Mouse (Mus musculus): ENCODE data around the gene Pcgf2. TPM values are rescaled to one million over a fixed set of nuclear protein-coding genes. Genes with fewer than 3 reads are reported as not detected.

Pcgf2 gene
- total and polyA plus RNA-seq, 3 experiments = 0.99 to 19.5 (median 5.6) TPM

DNA sequence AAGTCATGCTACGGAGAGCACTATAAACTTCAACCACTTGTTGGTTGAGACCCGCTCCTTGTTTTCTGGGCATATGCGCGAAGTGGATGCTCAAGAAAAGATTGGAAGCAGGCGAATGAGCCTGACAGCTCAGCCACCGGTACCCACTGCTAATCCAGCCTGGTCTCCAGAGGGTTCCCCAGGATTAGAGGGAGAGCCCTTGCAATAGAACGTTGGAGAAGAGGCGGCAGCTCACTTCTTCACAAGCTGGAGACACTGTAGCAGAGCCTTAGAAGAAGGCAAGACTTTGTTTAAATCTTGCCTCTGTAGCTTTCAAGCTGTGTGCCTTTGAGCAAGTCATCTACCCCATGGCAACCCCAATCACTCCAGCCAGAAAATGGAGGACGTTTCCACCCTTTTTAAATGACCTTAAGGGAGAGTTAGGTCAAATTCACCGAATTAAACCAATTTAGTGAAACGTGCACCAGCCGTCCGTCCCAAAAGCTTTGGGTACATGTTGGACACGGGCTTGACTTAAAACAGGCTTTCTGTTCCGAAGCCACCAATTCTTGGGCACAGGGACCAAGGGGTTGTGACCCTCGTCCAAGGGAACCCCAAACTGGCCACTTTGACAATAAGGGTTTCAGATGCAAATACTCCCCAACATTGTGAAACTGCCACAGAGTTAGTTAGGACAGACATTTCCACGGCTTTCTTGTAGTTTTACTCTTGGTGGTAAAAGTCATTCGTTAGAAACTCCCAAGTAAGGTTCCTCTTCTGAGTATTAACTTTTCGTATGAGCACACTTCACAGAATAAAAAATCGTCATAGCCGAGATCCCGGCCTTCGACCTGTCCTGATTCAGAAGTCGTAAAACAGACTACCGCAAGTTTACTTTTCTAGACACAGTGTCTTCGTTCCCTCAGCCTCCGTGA is 39.3 kb downstream of the Pcgf2 start:
- Histone ChIP-seq H3K36me3 (replicated peaks in 1 of 2; ENCODE audit: control insufficient read depth in 1 of 2, insufficient read depth in 1 of 2, low read length in 1 of 2) (peaks cover 13 to 35% of the 10 kb centered on the region in 2 experiments), H3K27me3 (replicated peaks) (no peaks in the 10 kb centered on the region), H3K27ac (ENCODE audit: insufficient read depth, low read depth) (peak overlapping the region; percentile 94), H3K4me2 (ENCODE audit: insufficient read depth, low read depth, poor library complexity, severe bottlenecking) (peak overlapping the region; percentile 97), H3K4me1 (ENCODE audit: control insufficient read depth in 1 of 2, insufficient read depth in 2 of 2) (peaks cover 21 to 39% of the 10 kb centered on the region in 2 experiments), H3K79me2 (replicated peaks; ENCODE audit: control insufficient read depth, extremely low read depth, insufficient read depth, poor library complexity, severe bottlenecking) (peaks cover 40% of the 10 kb centered on the region), H3K4me3 (replicated peaks in 1 of 3; ENCODE audit: low read depth in 2 of 3, low read length in 2 of 3, poor library complexity in 1 of 3) (peak overlapping the region; percentile 79 to 82 (median 82)), H3K9ac (ENCODE audit: insufficient read depth, low read depth) (peak overlapping the region; percentile 89), H3K9me3 (replicated peaks; ENCODE audit: low read length) (peaks cover 5% of the 10 kb centered on the region)
- DNase-seq (ENCODE audit: extremely low read depth) = no peak
- TF ChIP-seq NRF1 (IDR thresholded peaks at IDR 0.05; ENCODE audit: low read depth, low read length) (no peak), RAD21 (IDR thresholded peaks at IDR 0.05; ENCODE audit: low read depth, low read length) (no peak), MAX (IDR thresholded peaks at IDR 0.05; ENCODE audit: low read length) (no peak), PAX5 (IDR thresholded peaks at IDR 0.05; ENCODE audit: low read length) (no peak), E2F4 (IDR thresholded peaks at IDR 0.05; ENCODE audit: insufficient replicate concordance, low read depth, low read length) (0 out of 2 replicates have a peak, but pooled peaks have one; percentile 1), SIN3A (IDR thresholded peaks at IDR 0.05; ENCODE audit: low read length) (no peak; the same call in 1 of the 2 replicates), TBP (conservative IDR thresholded peaks at IDR 0.05; ENCODE audit: low read depth, low read length) (peak; percentile 6; the same call in 1 of the 2 replicates), MXI1 (IDR thresholded peaks at IDR 0.05; ENCODE audit: low read depth, low read length) (0 out of 2 replicates have a peak, but pooled peaks have one; percentile 21)
- dilution Hi-C loops (cut with MboI; ENCODE audit: extremely low pct_ligation_motif_present, extremely low pct_unique_long_range_greater_than_20kb, low sequenced_read_pairs) (no loop called here), in situ Hi-C loops (cut with MboI; ENCODE audit: low pct_ligation_motif_present, low pct_unique_long_range_greater_than_20kb, low sequenced_read_pairs) (no loop called here)

DNA sequence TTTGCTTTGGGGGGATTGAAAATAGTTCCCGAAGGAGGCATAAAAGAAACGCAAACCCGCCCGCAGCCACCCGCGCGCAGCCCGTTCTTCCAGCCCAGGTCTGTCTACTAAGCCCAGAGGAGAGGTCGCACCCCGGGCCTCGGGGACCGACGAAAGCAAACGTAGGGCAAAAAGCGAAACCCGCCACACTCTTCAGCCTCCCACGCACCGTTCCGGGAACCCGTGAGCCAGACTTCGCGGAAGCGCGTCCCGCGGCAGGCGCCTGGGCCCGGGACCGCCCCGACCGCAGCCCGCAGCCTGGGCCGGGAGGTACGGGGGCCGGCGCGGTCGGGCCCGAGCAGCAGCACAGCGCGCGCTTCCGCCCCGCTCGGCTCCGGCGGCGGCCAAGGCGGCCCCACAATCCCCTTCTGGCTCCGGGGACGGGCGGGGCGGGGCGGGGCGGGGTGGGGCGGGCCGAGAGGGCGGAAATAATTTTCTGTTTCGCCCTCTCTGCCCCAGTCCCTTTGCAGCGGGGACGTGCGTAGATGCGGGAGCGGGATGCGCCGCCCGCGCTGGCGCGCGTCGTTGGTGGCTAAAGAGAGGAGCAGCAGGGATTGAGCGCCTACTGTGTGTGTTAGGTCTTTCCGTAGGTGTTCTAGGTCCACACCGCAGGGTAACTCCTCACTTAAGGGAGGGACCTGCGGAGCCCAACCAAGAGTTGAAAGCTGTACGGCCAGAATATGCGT is 40.1 kb downstream of the Pcgf2 start:
- dilution Hi-C loops (cut with MboI; ENCODE audit: extremely low pct_ligation_motif_present, extremely low pct_unique_long_range_greater_than_20kb, low sequenced_read_pairs) = no loop called here
- H3K9me3 ChIP-seq (replicated peaks; ENCODE audit: low read length) = no peaks in the 10 kb centered on the region
- H3K27me3 ChIP-seq (replicated peaks) = no peaks in the 10 kb centered on the region
- peak overlapping the region; percentile 98 for H3K27ac ChIP-seq (ENCODE audit: insufficient read depth, low read depth)
- H3K36me3 ChIP-seq (replicated peaks in 1 of 2; ENCODE audit: control insufficient read depth in 1 of 2, insufficient read depth in 1 of 2, low read length in 1 of 2) = peaks cover 12 to 35% of the 10 kb centered on the region in 2 experiments
- peak overlapping the region; percentile 100 for H3K9ac ChIP-seq (ENCODE audit: insufficient read depth, low read depth)
- peaks cover 32% of the 10 kb centered on the region for H3K79me2 ChIP-seq (replicated peaks; ENCODE audit: control insufficient read depth, extremely low read depth, insufficient read depth, poor library complexity, severe bottlenecking)
- H3K4me3 ChIP-seq (replicated peaks in 1 of 3; ENCODE audit: low read depth in 2 of 3, low read length in 2 of 3, poor library complexity in 1 of 3) = peak overlapping the region; percentile 82 to 88 (median 87)
- in situ Hi-C loops (cut with MboI; ENCODE audit: low pct_ligation_motif_present, low pct_unique_long_range_greater_than_20kb, low sequenced_read_pairs) = no loop called here
- peak overlapping the region; percentile 97 for H3K4me2 ChIP-seq (ENCODE audit: insufficient read depth, low read depth, poor library complexity, severe bottlenecking)
- H3K4me1 ChIP-seq (ENCODE audit: control insufficient read depth in 1 of 2, insufficient read depth in 2 of 2) = peaks cover 18 to 41% of the 10 kb centered on the region in 2 experiments
- peak; percentile 79 for DNase-seq (ENCODE audit: extremely low read depth)
- TF ChIP-seq E2F4 (IDR thresholded peaks at IDR 0.05; ENCODE audit: insufficient replicate concordance, low read depth, low read length) (0 out of 2 replicates have a peak, but pooled peaks have one; percentile 68), SMC3 (IDR thresholded peaks at IDR 0.05; ENCODE audit: low read depth, low read length) (no peak), MAZ (IDR thresholded peaks at IDR 0.05; ENCODE audit: low read depth, low read length) (peak; percentile 87), ZMIZ1 (IDR thresholded peaks at IDR 0.05; ENCODE audit: low read depth, low read length) (peak; percentile 96), RAD21 (IDR thresholded peaks at IDR 0.05; ENCODE audit: low read depth, low read length) (no peak), CHD1 (IDR thresholded peaks at IDR 0.05; ENCODE audit: low read depth, low read length) (no peak; the same call in none of the 2 replicates), USF1 (IDR thresholded peaks at IDR 0.05; ENCODE audit: low read depth, low read length) (no peak), ETS1 (conservative IDR thresholded peaks at IDR 0.05; ENCODE audit: low read depth, low read length) (no peak), POLR2A (IDR thresholded peaks at IDR 0.05; ENCODE audit: low read depth, low read length) (peak; percentile 95), TCF12 (IDR thresholded peaks at IDR 0.05; ENCODE audit: low read depth, low read length) (peak; percentile 77), ZC3H11A (IDR thresholded peaks at IDR 0.05; ENCODE audit: low read depth, low read length) (no peak), RCOR1 (conservative IDR thresholded peaks at IDR 0.05; ENCODE audit: low read depth, low read length) (no peak; the same call in 1 of the 2 replicates), ZKSCAN1 (IDR thresholded peaks at IDR 0.05; ENCODE audit: borderline replicate concordance, low read depth, low read length) (peak; percentile 76), JUND (conservative IDR thresholded peaks at IDR 0.05; ENCODE audit: low read depth, low read length) (no peak), POLR2AphosphoS2 (IDR thresholded peaks at IDR 0.05; ENCODE audit: low read depth, low read length) (no peak), MYC (IDR thresholded peaks at IDR 0.05; ENCODE audit: low read depth, low read length) (no peak), MAFK (IDR thresholded peaks at IDR 0.05; ENCODE audit: insufficient replicate concordance, low read length) (0 out of 2 replicates have a peak, but pooled peaks have one; percentile 20), USF2 (conservative IDR thresholded peaks at IDR 0.05; ENCODE audit: low read depth, low read length) (no peak), ZNF384 (IDR thresholded peaks at IDR 0.05; ENCODE audit: low read depth, low read length) (no peak), JUN (IDR thresholded peaks at IDR 0.05; ENCODE audit: insufficient read depth, low read depth, low read length) (no peak; the same call in 1 of the 2 replicates), SIN3A (IDR thresholded peaks at IDR 0.05; ENCODE audit: low read length) (peak; percentile 90), NRF1 (IDR thresholded peaks at IDR 0.05; ENCODE audit: low read depth, low read length) (peak; percentile 46; the same call in 1 of the 2 replicates), KAT2A (IDR thresholded peaks at IDR 0.05; ENCODE audit: insufficient replicate concordance, low read length) (0 out of 2 replicates have a peak, but pooled peaks have one; percentile 59)

Measured in CH12.LX (cell line).